Mouse (Mus musculus) stomach, embryonic 16.5 days (tissue): ENCODE results near the gene Gtf2h2. TPM values are rescaled to one million over a fixed set of nuclear protein-coding genes. Genes with fewer than 3 reads are reported as not detected.

ENCODE experiments used
- ATAC-seq: fragments of 200-750 bp; cut with Nextera tagmentation; 2 replicates; pipeline ENCODE4 v1.8.0; 2017; ENCODE audit warnings: moderate number of reproducible peaks, moderate TSS enrichment; ENCODE audit not compliant: insufficient read depth, low FRiP score
- H3K27ac ChIP-seq: fragments of 300-500 bp; sonication (generic); 2 replicates; pipeline ENCODE4 v1.5.1; 2014; ENCODE audit warnings: low read length
- H3K27me3 ChIP-seq: fragments of 300-500 bp; sonication (generic); 2 replicates; pipeline ENCODE4 v1.6.1; 2014; ENCODE audit warnings: low read length, control low read depth, mixed read lengths; ENCODE audit not compliant: control insufficient read depth, insufficient read depth
- H3K36me3 ChIP-seq: fragments of 300-500 bp; sonication (generic); 2 replicates; pipeline ENCODE4 v1.6.1; 2014; ENCODE audit warnings: low read length; ENCODE audit not compliant: control insufficient read depth, insufficient read depth
- H3K4me1 ChIP-seq: fragments of 300-500 bp; sonication (generic); 2 replicates; pipeline ENCODE4 v1.6.1; 2014; ENCODE audit warnings: low read length, control low read depth, mixed read lengths; ENCODE audit not compliant: control insufficient read depth, insufficient read depth
- H3K4me2 ChIP-seq: fragments of 300-500 bp; sonication (generic); 2 replicates; pipeline ENCODE4 v1.6.1; 2014; ENCODE audit warnings: low read depth, low read length, mixed read lengths
- H3K4me3 ChIP-seq: fragments of 300-500 bp; sonication (generic); replicated peaks from 2 replicates; pipeline ENCODE4 v1.5.1; 2014; ENCODE audit warnings: mild to moderate bottlenecking, low read length
- H3K9ac ChIP-seq: fragments of 300-500 bp; sonication (generic); 2 replicates; pipeline ENCODE4 v1.6.1; 2014; ENCODE audit warnings: low read length
- H3K9me3 ChIP-seq: fragments of 300-500 bp; sonication (generic); replicated peaks from 2 replicates; pipeline ENCODE4 v1.6.1; 2016; ENCODE audit warnings: low read length, control low read depth; ENCODE audit not compliant: control insufficient read depth
- WGBS: fragments of 180-500 bp; shearing (Covaris S2); extraction: QIAGEN DNeasy Blood & Tissue Kit; methylation state at CpG from one replicate; pipeline ENCODE4 v1.1.7; 2014; 5-methylcytosine and 5-hydroxymethylcytosine counted together
- polyA plus RNA-seq: library from polyadenylated mRNA; unstranded; fragments of >200 nt; fragmentation: Nextera tagmentation; extraction: Ambion mirVana; gene quantifications from 2 replicates; pipeline ENCODE4 v1.2.1, GENCODE M21; 2015

Gene Gtf2h2
- polyA plus RNA-seq, result 55.7 and 58.6 TPM in 2 replicates

GRCm38 (mm10) chr13:100492061-100492787 is at the start of gene Gtf2h2:
Gene Gtf2h2, minus strand, starts transcription at chr13:100492579.
- H3K4me2 ChIP-seq, result peak within 1 kb of the TSS; percentile 67
- H3K9me3 ChIP-seq, result no peaks in the 10 kb centered on the region
- H3K27me3 ChIP-seq, result no peaks in the 10 kb centered on the region
- H3K9ac ChIP-seq, result peak within 1 kb of the TSS; percentile 94
- H3K27ac ChIP-seq, result peak within 1 kb of the TSS; percentile 84
- peak; percentile 75 for ATAC-seq
- peak within 1 kb of the TSS; percentile 91 for H3K4me3 ChIP-seq
- peaks cover 3% of the 10 kb centered on the region; the same call in 1 of the 2 replicates for H3K4me1 ChIP-seq
- under 1% methylated on average over 51 of the region's 51 CpGs for WGBS
- H3K36me3 ChIP-seq, result no peaks in the 10 kb centered on the region; the same call in 1 of the 2 replicates

- Histone ChIP-seq H3K36me3 (no peaks in the 10 kb centered on the region; the same call in 1 of the 2 replicates), H3K9me3 (no peaks in the 10 kb centered on the region), H3K4me1 (no peaks in the 10 kb centered on the region), H3K9ac (no peak overlapping the region), H3K27ac (peak overlapping the region; percentile 71), H3K4me3 (no peak overlapping the region), H3K27me3 (no peaks in the 10 kb centered on the region), H3K4me2 (no peak overlapping the region)
- no peak for ATAC-seq
- 67% methylated on average over 3 of the region's 3 CpGs for WGBS
These were observed 43.8 kb upstream of the Gtf2h2 start for GRCm38 (mm10) chr13:100536149-100536548.

DNA sequence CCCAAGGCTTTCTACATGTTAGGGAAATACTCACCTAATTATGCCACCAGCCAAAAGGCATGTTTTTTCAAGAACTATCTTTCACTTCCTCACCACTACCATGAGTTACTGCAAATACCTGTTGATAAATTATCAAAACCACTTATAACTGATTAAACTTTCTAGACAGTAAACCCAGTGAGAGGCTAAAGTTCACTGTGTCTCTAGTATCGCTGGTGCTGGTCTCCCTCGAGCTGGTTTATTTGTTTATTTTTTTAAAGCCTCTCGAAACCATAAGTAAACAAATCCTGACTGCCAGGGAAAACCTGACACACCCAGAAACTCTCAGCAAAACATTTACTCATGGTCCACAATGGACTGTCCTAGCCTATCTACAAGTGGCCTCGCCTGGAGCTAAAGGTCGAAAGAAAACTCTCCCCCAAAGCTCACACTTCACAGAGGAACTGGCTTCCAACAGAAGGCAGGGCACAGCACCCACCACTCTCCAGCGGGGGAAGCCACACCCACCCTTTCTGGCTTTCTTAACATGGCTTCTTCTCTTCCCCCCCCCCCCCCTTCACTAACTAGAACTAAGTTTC is 40.5 kb upstream of the Gtf2h2 start:
- Histone ChIP-seq H3K27me3 (no peaks in the 10 kb centered on the region), H3K4me2 (no peak overlapping the region), H3K27ac (peak overlapping the region; percentile 85), H3K9ac (no peak overlapping the region; the same call in 1 of the 2 replicates), H3K4me1 (no peaks in the 10 kb centered on the region), H3K36me3 (no peaks in the 10 kb centered on the region; the same call in 1 of the 2 replicates), H3K4me3 (no peak overlapping the region), H3K9me3 (no peaks in the 10 kb centered on the region)
- peak; percentile 89 for ATAC-seq
- 27% methylated on average over 6 of the region's 6 CpGs for WGBS

DNA sequence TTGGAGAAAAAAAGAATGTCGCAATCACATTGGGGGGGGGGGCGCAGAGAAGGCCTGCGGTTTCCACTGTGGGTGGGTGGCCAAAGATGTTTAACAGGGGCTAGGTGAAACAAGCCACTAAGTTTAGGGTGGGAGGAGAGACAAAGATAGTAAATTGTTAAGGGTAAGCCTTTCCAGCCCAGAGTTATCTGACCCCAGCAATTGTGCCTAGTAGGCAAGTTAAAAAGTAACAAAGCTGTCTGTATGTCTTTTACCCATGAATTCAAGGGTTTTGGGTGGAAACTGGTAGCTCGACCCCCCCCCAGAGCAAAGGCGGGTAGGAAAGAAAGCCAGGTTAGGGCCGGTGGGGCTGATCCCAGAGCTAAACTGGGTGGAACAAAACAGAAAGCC is 34.3 kb upstream of the Gtf2h2 start:
- Histone ChIP-seq H3K4me1 (no peaks in the 10 kb centered on the region), H3K36me3 (no peaks in the 10 kb centered on the region), H3K4me2 (no peak overlapping the region), H3K9me3 (no peaks in the 10 kb centered on the region), H3K27me3 (no peaks in the 10 kb centered on the region), H3K27ac (peak overlapping the region; percentile 42; the same call in 1 of the 2 replicates), H3K9ac (no peak overlapping the region), H3K4me3 (no peak overlapping the region)
- WGBS, result 65% methylated on average over 6 of the region's 6 CpGs
- no peak for ATAC-seq

DNA sequence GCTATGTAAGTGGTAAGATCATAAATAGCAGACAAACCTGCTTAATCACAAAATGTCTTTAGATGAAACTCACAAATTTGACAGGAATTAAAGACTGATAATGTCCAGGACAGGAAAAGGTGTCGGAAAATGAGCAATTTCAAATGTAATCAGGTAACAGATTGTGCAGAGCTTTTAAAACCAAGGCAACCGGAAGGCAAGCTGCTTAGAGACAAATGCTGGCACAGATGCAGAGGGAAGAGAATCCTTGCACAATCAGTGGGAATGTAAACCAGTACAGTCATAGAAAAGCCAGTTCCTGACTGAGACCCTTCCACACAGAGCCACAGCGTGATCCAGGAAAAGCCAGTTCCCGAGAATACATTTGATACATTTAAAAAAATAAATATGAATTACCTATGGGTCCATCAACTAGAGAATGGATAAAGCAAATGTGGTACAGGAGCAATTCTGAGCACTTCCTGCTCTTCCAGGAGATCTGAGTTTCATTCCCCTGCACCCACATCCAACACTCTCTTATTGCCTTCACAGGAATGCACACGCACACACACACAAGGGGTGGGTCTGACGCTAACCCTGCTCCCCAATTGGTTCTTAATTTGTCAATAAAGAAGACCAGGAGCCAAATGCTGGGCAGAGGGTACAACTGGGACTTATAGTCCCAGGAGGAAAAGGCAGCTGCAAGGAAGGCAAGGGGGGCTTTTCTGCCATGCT is 33.7 kb upstream of the Gtf2h2 start:
- no peaks in the 10 kb centered on the region for H3K9me3 ChIP-seq
- 55% methylated on average over 6 of the region's 6 CpGs for WGBS
- H3K36me3 ChIP-seq, result no peaks in the 10 kb centered on the region
- peak overlapping the region; percentile 42; the same call in 1 of the 2 replicates for H3K27ac ChIP-seq
- no peak overlapping the region for H3K9ac ChIP-seq
- H3K27me3 ChIP-seq, result no peaks in the 10 kb centered on the region
- no peak for ATAC-seq
- no peaks in the 10 kb centered on the region for H3K4me1 ChIP-seq
- no peak overlapping the region for H3K4me2 ChIP-seq
- no peak overlapping the region for H3K4me3 ChIP-seq

GRCm38 (mm10) chr13:100524896-100525295 is 32.5 kb upstream of the Gtf2h2 start:
- Histone ChIP-seq H3K4me3 (no peak overlapping the region), H3K9ac (no peak overlapping the region), H3K4me1 (no peaks in the 10 kb centered on the region), H3K9me3 (no peaks in the 10 kb centered on the region), H3K27me3 (no peaks in the 10 kb centered on the region), H3K4me2 (no peak overlapping the region), H3K36me3 (no peaks in the 10 kb centered on the region), H3K27ac (no peak overlapping the region)
- ATAC-seq, result no peak
- 83% methylated on average over 6 of the region's 6 CpGs for WGBS

GRCm38 (mm10) chr13:100523698-100524097 is 31.3 kb upstream of the Gtf2h2 start:
- H3K9me3 ChIP-seq, result no peaks in the 10 kb centered on the region
- 76% methylated on average over 2 of the region's 2 CpGs for WGBS

DNA sequence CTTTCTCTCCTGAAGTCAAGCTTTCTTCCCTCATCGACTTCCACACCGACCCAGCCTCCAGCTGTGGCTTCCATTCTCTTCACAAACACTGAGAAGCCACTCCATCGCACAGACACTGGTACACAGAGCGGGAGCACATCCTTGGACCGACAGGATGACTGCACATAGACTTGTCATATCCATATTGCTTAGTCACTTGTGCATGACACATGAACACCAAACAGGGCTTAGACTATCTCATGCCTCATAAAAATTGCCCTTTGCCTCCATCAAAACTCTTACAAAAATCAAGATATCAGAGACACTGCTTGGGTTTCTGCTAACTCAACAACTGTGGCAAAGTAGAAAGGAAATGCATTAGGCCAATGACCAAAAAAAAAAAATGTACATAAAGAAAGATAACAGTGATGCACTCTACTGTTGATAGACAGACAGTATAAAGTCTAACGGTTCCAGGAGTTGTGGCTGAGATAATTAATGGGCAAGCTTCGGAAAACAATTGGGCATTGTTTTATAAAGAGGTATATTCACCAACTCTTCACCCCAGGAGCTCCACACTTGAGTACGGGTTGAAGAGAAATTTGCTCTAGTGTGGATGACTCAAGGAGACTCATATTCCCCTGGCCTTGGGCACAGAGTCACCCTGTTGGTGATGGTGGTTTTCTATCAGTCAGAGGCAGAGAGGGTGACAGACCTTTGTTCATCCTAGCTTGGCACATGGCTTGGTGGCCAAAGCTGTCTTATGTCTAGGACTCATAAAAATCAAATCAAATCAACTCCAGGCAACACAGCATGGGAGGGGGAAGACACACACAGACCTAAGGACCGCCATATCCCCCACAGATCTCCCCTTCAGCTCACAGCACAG is 29.6 kb upstream of the Gtf2h2 start:
- H3K9me3 ChIP-seq, result no peaks in the 10 kb centered on the region
- H3K4me3 ChIP-seq, result no peak overlapping the region
- H3K27me3 ChIP-seq, result no peaks in the 10 kb centered on the region
- H3K4me2 ChIP-seq, result no peak overlapping the region
- H3K9ac ChIP-seq, result no peak overlapping the region
- no peak overlapping the region for H3K27ac ChIP-seq
- no peak for ATAC-seq
- 81% methylated on average over 9 of the region's 9 CpGs for WGBS
- no peaks in the 10 kb centered on the region for H3K4me1 ChIP-seq
- no peaks in the 10 kb centered on the region for H3K36me3 ChIP-seq

More at GRCm38 (mm10) chr13:100523698-100524097, 31.3 kb upstream of the Gtf2h2 start:
- no peak overlapping the region for H3K4me2 ChIP-seq
- no peak overlapping the region for H3K9ac ChIP-seq
- no peak overlapping the region for H3K4me3 ChIP-seq
- no peak for ATAC-seq
- H3K27ac ChIP-seq, result no peak overlapping the region
- H3K4me1 ChIP-seq, result no peaks in the 10 kb centered on the region
- no peaks in the 10 kb centered on the region for H3K36me3 ChIP-seq
- H3K27me3 ChIP-seq, result no peaks in the 10 kb centered on the region
